Mouse (Mus musculus): ENCODE results near the gene Slc12a8.

DNA sequence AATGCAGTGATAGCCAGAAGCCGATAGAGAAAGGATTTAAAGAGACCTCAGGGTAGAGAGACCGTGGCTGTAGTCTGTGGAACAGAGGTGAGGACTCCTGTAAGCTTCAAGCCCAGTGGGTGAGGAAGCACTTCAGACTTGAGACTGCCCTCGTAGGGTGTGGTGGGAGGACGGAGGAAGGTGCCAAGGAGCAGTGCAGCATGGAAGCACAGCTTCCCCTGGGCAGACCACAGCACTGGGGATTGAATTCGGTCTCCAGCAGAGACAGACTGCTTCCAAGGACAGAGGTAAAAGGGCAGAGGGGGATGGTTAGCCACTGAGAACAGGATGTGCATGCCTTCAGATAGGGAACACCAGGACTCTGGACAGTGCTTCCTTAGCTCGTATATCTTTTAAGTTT lies 49.7 kb upstream of the Slc12a8 start:
- TF ChIP-seq MAFK (IDR thresholded peaks at IDR 0.05; ENCODE audit: insufficient replicate concordance, low read length) (no peak), SIN3A (IDR thresholded peaks at IDR 0.05; ENCODE audit: low read length) (no peak), UBTF (IDR thresholded peaks at IDR 0.05; ENCODE audit: low read depth, low read length) (no peak), TBP (conservative IDR thresholded peaks at IDR 0.05; ENCODE audit: low read depth, low read length) (no peak)
